In genomic region chr10:40674151-40674550, GRCm38 (mm10) we compare ENCODE assay signal across 9 mouse cellular contexts. TPM values are rescaled to one million over a fixed set of nuclear protein-coding genes. Genes with fewer than 3 reads are reported as not detected.
DNase-seq lines count a peak whose midpoint lies in the region; ATAC-seq and TF ChIP-seq lines count a peak whose summit lies in the region.
"Had no signal": no experiment of that assay in that cellular context is flagged by ENCODE, and none has a peak within 500 bp of the region (broad histone marks: within the 10 kb centered on the region; RNA-seq: fewer than 3 reads in every experiment).

No protein-coding gene starts in this region.

- TF ChIP-seq CTCF in kidney, adult 2 months (conservative IDR thresholded peaks at IDR 0.05; ENCODE audit: insufficient read depth, insufficient read length, low read depth, low read length): no peak
- TF ChIP-seq CTCF in hindbrain, postnatal 0 days (IDR thresholded peaks at IDR 0.05; ENCODE audit: low read depth): no peak
- no peak for TF ChIP-seq CTCF in midbrain, postnatal 0 days (IDR thresholded peaks at IDR 0.05)

- DNase-seq in kidney, postnatal 4 days: peak; percentile 6 to 12
- no peak for DNase-seq in kidney, adult 2 months
- DNase-seq in hindbrain, postnatal 0 days (ENCODE audit: low spot score): peak; percentile 30
- DNase-seq in midbrain, postnatal 0 days (ENCODE audit: low spot score): peak; percentile 33
- no peak for DNase-seq in gastrocnemius, postnatal 25 days
- no peak for DNase-seq in right cerebral cortex, postnatal 25 days
- DNase-seq in left cerebral cortex, postnatal 36 days (ENCODE audit: low spot score in 2 of 2): no peak

- H3K36me3 ChIP-seq in kidney, adult 2 months (ENCODE audit: control insufficient read depth, insufficient read depth, low read length): no peaks in the 10 kb centered on the region
- H3K36me3 ChIP-seq in embryonic facial prominence, embryonic 15.5 days: no peaks in the 10 kb centered on the region
- H3K36me3 ChIP-seq in hindbrain, postnatal 0 days (ENCODE audit: insufficient read depth, low read length): no peaks in the 10 kb centered on the region
- H3K36me3 ChIP-seq in midbrain, postnatal 0 days (ENCODE audit: insufficient read depth, low read length): no peaks in the 10 kb centered on the region

- H3K9ac ChIP-seq in embryonic facial prominence, embryonic 15.5 days: no peak overlapping the region
- H3K9ac ChIP-seq in hindbrain, postnatal 0 days (replicated peaks; ENCODE audit: low read length): 0 out of 2 replicates have a peak overlapping the region, but pooled peaks have one; percentile 0
- H3K9ac ChIP-seq in midbrain, postnatal 0 days (replicated peaks; ENCODE audit: low read length, poor library complexity, severe bottlenecking): no peak overlapping the region; the same call in 1 of the 2 replicates

- no peak overlapping the region for H3K4me3 ChIP-seq in kidney, adult 2 months (ENCODE audit: insufficient read depth, low read depth, low read length)
- peak overlapping the region; percentile 17 for H3K4me3 ChIP-seq in embryonic facial prominence, embryonic 15.5 days (replicated peaks)
- no peak overlapping the region for H3K4me3 ChIP-seq in hindbrain, postnatal 0 days (ENCODE audit: low read length)
- no peak overlapping the region for H3K4me3 ChIP-seq in midbrain, postnatal 0 days (ENCODE audit: low read depth, low read length)

- peak overlapping the region; percentile 42 for H3K4me2 ChIP-seq in embryonic facial prominence, embryonic 15.5 days (replicated peaks)
- H3K4me2 ChIP-seq in hindbrain, postnatal 0 days (ENCODE audit: low read depth, low read length): peak overlapping the region; percentile 46
- peak overlapping the region; percentile 36 for H3K4me2 ChIP-seq in midbrain, postnatal 0 days (ENCODE audit: low read depth, low read length, poor library complexity, severe bottlenecking)

- no peaks in the 10 kb centered on the region for H3K4me1 ChIP-seq in kidney, adult 2 months (ENCODE audit: control insufficient read depth, insufficient read depth, low read length)
- peaks cover 7% of the 10 kb centered on the region for H3K4me1 ChIP-seq in embryonic facial prominence, embryonic 15.5 days
- H3K4me1 ChIP-seq in hindbrain, postnatal 0 days (ENCODE audit: insufficient read depth, low read length): no peaks in the 10 kb centered on the region; the same call in 1 of the 2 replicates
- peaks cover 15% of the 10 kb centered on the region; the same call in 1 of the 2 replicates for H3K4me1 ChIP-seq in midbrain, postnatal 0 days (ENCODE audit: insufficient read depth, low read length)

- intact Hi-C loops in left cerebral cortex, postnatal 36 days (cut with DNase I): no loop called here

- H3K27ac ChIP-seq in kidney, adult 2 months (ENCODE audit: insufficient read depth, low read depth, low read length): no peak overlapping the region
- no peak overlapping the region for H3K27ac ChIP-seq in embryonic facial prominence, embryonic 15.5 days (replicated peaks)
- no peak overlapping the region for H3K27ac ChIP-seq in hindbrain, postnatal 0 days
- H3K27ac ChIP-seq in midbrain, postnatal 0 days (ENCODE audit: low read depth, low read length): no peak overlapping the region
- H3K27ac ChIP-seq: macrophage had no signal

- 34% methylated on average over 13 of the region's 13 CpGs for WGBS in kidney, adult 2 months
- WGBS in embryonic facial prominence, embryonic 15.5 days: 6% methylated on average over 13 of the region's 13 CpGs
- 15% methylated on average over 13 of the region's 13 CpGs for WGBS in hindbrain, postnatal 0 days
- WGBS in midbrain, postnatal 0 days: 15% methylated on average over 13 of the region's 13 CpGs

- no peaks in the 10 kb centered on the region for H3K9me3 ChIP-seq in embryonic facial prominence, embryonic 15.5 days (replicated peaks)
- H3K9me3 ChIP-seq in hindbrain, postnatal 0 days (ENCODE audit: low read length): no peaks in the 10 kb centered on the region
- H3K9me3 ChIP-seq in midbrain, postnatal 0 days (ENCODE audit: low read length): no peaks in the 10 kb centered on the region

- TF ChIP-seq POLR2A in kidney, adult 2 months (IDR thresholded peaks at IDR 0.05; ENCODE audit: low read depth, low read length): no peak

- no peak for ATAC-seq in embryonic facial prominence, embryonic 15.5 days (ENCODE audit: insufficient number of reproducible peaks, low FRiP score, low TSS enrichment, low read depth)
- ATAC-seq in hindbrain, postnatal 0 days: peak; percentile 35; the same call in 1 of the 2 replicates
- no peak for ATAC-seq in midbrain, postnatal 0 days (ENCODE audit: low FRiP score)

- H3K27me3 ChIP-seq in kidney, adult 2 months (replicated peaks; ENCODE audit: control insufficient read depth, insufficient read depth, low read length): no peaks in the 10 kb centered on the region
- H3K27me3 ChIP-seq in embryonic facial prominence, embryonic 15.5 days: no peaks in the 10 kb centered on the region
- H3K27me3 ChIP-seq in hindbrain, postnatal 0 days (ENCODE audit: insufficient read depth, low read length): no peaks in the 10 kb centered on the region
- H3K27me3 ChIP-seq in midbrain, postnatal 0 days (ENCODE audit: insufficient read depth, low read length): no peaks in the 10 kb centered on the region

RNA-seq across cellular contexts. Expression of gene Mettl24, which starts 8.9 kb away (rescaled TPM):
- polyA plus RNA-seq in kidney, adult 2 months (2012; rRNA removed): 1.6 and 2.1 TPM in 2 replicates
- 2.6 and 2.7 TPM in 2 replicates for polyA plus RNA-seq in embryonic facial prominence, embryonic 15.5 days (2015; fragmentation: Nextera tagmentation; extraction: Ambion mirVana)
- 0.14 TPM in 1 of 2 replicates, not detected in the other for total RNA-seq in hindbrain, postnatal 0 days (2014; rRNA removed)
- 1.1 TPM in 2 replicates for polyA plus RNA-seq in hindbrain, postnatal 0 days (2015; fragmentation: Nextera tagmentation; extraction: Ambion mirVana)
- not detected in 2 replicates for total RNA-seq in midbrain, postnatal 0 days (2014; rRNA removed)
- polyA plus RNA-seq in midbrain, postnatal 0 days (2015; fragmentation: Nextera tagmentation; extraction: Ambion mirVana): 0.98 and 1.1 TPM in 2 replicates
- under 1 TPM; 0.46 to 0.86 TPM for total RNA-seq in gastrocnemius, postnatal 25 days (2021)
- total RNA-seq in left cerebral cortex, postnatal 36 days (2021): 1 to 10 TPM; 2.5 to 2.8 TPM
- polyA plus RNA-seq: macrophage had no signal

RNA-seq across cellular contexts. Expression of gene Ddo, which starts 44.3 kb away (rescaled TPM):
- 51.6 and 54.3 TPM in 2 replicates for polyA plus RNA-seq in kidney, adult 2 months (2012; rRNA removed)
- polyA plus RNA-seq in embryonic facial prominence, embryonic 15.5 days (2015; fragmentation: Nextera tagmentation; extraction: Ambion mirVana): 1.1 and 2.8 TPM in 2 replicates
- total RNA-seq in hindbrain, postnatal 0 days (2014; rRNA removed): 3.8 and 6.0 TPM in 2 replicates
- 4.2 and 4.8 TPM in 2 replicates for polyA plus RNA-seq in hindbrain, postnatal 0 days (2015; fragmentation: Nextera tagmentation; extraction: Ambion mirVana)
- 2.5 and 2.8 TPM in 2 replicates for total RNA-seq in midbrain, postnatal 0 days (2014; rRNA removed)
- 1.9 and 2.1 TPM in 2 replicates for polyA plus RNA-seq in midbrain, postnatal 0 days (2015; fragmentation: Nextera tagmentation; extraction: Ambion mirVana)
- total RNA-seq in gastrocnemius, postnatal 25 days (2021): 10 to 100 TPM; 24.1 to 25.4 TPM
- total RNA-seq in left cerebral cortex, postnatal 36 days (2021): 10 to 100 TPM in 1 of 2 experiments, 1 to 10 TPM in 1; 8.5 to 12.7 TPM
- polyA plus RNA-seq: macrophage had no signal

Comparison
In these comparisons a context has a peak if more than half of its experiments do, and no peak if none do; other contexts are left out.
1. DNase-seq: peak in kidney, postnatal 4 days (2 of 2), hindbrain, postnatal 0 days (single experiment) and midbrain, postnatal 0 days (single experiment); none in kidney, adult 2 months (single experiment), gastrocnemius, postnatal 25 days (single experiment), right cerebral cortex, postnatal 25 days (single experiment) and left cerebral cortex, postnatal 36 days (0 of 2).
2. Peak in every context shown above with its lines, with median percentiles within 50 percentile points of each other: H3K4me2 ChIP-seq.